ENCODE assay signal across 11 mouse cellular contexts in the genomic region with DNA sequence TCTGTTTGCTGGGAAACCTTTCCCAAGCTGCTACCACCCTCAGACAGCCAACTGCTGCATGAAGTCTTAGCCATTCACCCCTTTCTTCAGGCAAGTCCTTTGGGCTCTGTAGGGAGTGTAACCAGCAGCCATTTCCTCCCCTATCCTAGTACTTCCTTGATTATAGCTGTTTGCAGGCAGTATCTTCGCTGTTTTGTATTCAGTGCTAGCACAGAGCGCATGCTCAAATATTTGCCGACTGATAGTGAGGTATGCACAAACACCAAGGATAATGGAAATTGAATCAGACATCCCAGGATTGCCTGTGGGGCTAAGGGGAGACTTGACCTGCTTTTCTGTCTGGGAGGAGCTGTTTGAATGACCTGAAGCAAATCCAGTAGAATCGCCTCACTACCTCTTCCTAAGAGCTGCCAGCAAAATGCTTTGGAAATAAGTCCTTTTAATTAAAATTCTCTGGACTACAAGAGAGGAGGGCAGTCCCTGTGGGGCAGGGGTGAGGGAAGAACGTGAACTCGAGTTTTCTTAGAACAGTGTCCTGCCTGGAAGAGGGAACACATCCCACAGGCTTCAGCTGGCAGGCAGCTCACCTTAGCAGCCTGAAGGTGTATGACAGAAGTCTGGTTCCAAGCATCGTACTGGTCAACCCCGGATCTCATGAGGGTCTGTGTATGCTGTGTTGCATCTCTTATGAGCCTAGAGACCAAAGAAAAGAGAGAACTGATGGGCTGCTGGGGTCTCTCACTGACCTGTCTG. TPM values are rescaled to one million over a fixed set of nuclear protein-coding genes. Genes with fewer than 3 reads are reported as not detected.
DNase-seq lines count a peak whose midpoint lies in the region; ATAC-seq and TF ChIP-seq lines count a peak whose summit lies in the region.
"Had no signal": no experiment of that assay in that cellular context is flagged by ENCODE, and none has a peak within 500 bp of the region (broad histone marks: within the 10 kb centered on the region; RNA-seq: fewer than 3 reads in every experiment).

No protein-coding gene starts in this region.

- TF ChIP-seq POLR2A in heart, adult 2 months (IDR thresholded peaks at IDR 0.05; ENCODE audit: insufficient read depth, low read depth, low read length) = no peak

- H3K4me3 ChIP-seq in heart, adult 2 months = no peak overlapping the region
- no peak overlapping the region for H3K4me3 ChIP-seq in midbrain, embryonic 10.5 days
- no peak overlapping the region for H3K4me3 ChIP-seq in stomach, postnatal 0 days (ENCODE audit: low read depth, low read length)
- H3K4me3 ChIP-seq: megakaryocyte, embryonic 14.5 days; neural tube, embryonic 12.5 days had no signal

- H3K4me1 ChIP-seq in heart, adult 2 months (ENCODE audit: control insufficient read depth, insufficient read depth, low read length) = no peaks in the 10 kb centered on the region; the same call in 1 of the 2 replicates
- H3K4me1 ChIP-seq in midbrain, embryonic 10.5 days = peaks cover 16% of the 10 kb centered on the region
- H3K4me1 ChIP-seq in stomach, postnatal 0 days (replicated peaks; ENCODE audit: control insufficient read depth, insufficient read depth) = no peaks in the 10 kb centered on the region
- H3K4me1 ChIP-seq: megakaryocyte, embryonic 14.5 days; neural tube, embryonic 12.5 days had no signal

- 58% methylated on average over 8 of the region's 8 CpGs for WGBS in heart, adult 2 months
- 64% methylated on average over 8 of the region's 8 CpGs for WGBS in midbrain, embryonic 10.5 days
- WGBS in stomach, postnatal 0 days = 47% methylated on average over 8 of the region's 8 CpGs

- no peak for TF ChIP-seq EP300 in heart, adult 2 months (IDR thresholded peaks at IDR 0.05; ENCODE audit: insufficient read depth, low read depth, low read length)
- no peak for TF ChIP-seq EP300 in stomach, postnatal 0 days (optimal IDR thresholded peaks at IDR 0.05)

- H3K4me2 ChIP-seq in stomach, postnatal 0 days (replicated peaks; ENCODE audit: low read depth) = no peak overlapping the region
- H3K4me2 ChIP-seq: neural tube, embryonic 12.5 days had no signal

- H3K9ac ChIP-seq in heart, adult 2 months (ENCODE audit: low read depth, low read length) = no peak overlapping the region
- H3K9ac ChIP-seq in stomach, postnatal 0 days (ENCODE audit: low read length) = no peak overlapping the region
- H3K9ac ChIP-seq: neural tube, embryonic 12.5 days had no signal

- H3K36me3 ChIP-seq in heart, adult 2 months (ENCODE audit: control insufficient read depth, insufficient read depth, low read length) = no peaks in the 10 kb centered on the region
- no peaks in the 10 kb centered on the region for H3K36me3 ChIP-seq in midbrain, embryonic 10.5 days
- H3K36me3 ChIP-seq in stomach, postnatal 0 days (ENCODE audit: control insufficient read depth, insufficient read depth, low read length) = no peaks in the 10 kb centered on the region
- H3K36me3 ChIP-seq: neural tube, embryonic 12.5 days had no signal

- intact Hi-C loops in heart, adult 2 months (cut with DNase I) = no loop called here

- no peaks in the 10 kb centered on the region for H3K79me2 ChIP-seq in heart, adult 2 months (replicated peaks; ENCODE audit: control insufficient read depth, insufficient read depth, low read length)

- DNase-seq in heart, adult 11 months = peak; percentile 76
- DNase-seq in heart, adult 2 months = no peak
- DNase-seq in kidney, postnatal 36 days = peak; percentile 27 to 57
- DNase-seq in kidney, postnatal 4 days = no peak
- DNase-seq in midbrain, embryonic 10.5 days (ENCODE audit: low spot score) = no peak
- peak; percentile 47 for DNase-seq in stomach, postnatal 0 days (ENCODE audit: low spot score)
- no peak for DNase-seq in cerebellum, postnatal 4 days (ENCODE audit: low spot score in 2 of 2)

- no peaks in the 10 kb centered on the region; the same call in 1 of the 2 replicates for H3K27me3 ChIP-seq in heart, adult 2 months (ENCODE audit: control insufficient read depth, insufficient read depth, low read length)
- H3K27me3 ChIP-seq in midbrain, embryonic 10.5 days (ENCODE audit: low read depth, poor library complexity, severe bottlenecking) = no peaks in the 10 kb centered on the region
- H3K27me3 ChIP-seq in stomach, postnatal 0 days (ENCODE audit: control insufficient read depth, insufficient read depth, low read length) = no peaks in the 10 kb centered on the region
- H3K27me3 ChIP-seq: neural tube, embryonic 12.5 days had no signal

- H3K9me3 ChIP-seq in midbrain, embryonic 10.5 days (replicated peaks) = no peaks in the 10 kb centered on the region
- no peaks in the 10 kb centered on the region for H3K9me3 ChIP-seq in stomach, postnatal 0 days (ENCODE audit: control insufficient read depth, low read length)
- H3K9me3 ChIP-seq: megakaryocyte, embryonic 14.5 days; neural tube, embryonic 12.5 days had no signal

- TF ChIP-seq CTCF in heart, adult 2 months (IDR thresholded peaks at IDR 0.05) = no peak
- TF ChIP-seq CTCF in stomach, postnatal 0 days (IDR thresholded peaks at IDR 0.05; ENCODE audit: low read depth) = no peak

- no peak overlapping the region for H3K27ac ChIP-seq in heart, adult 2 months
- H3K27ac ChIP-seq in midbrain, embryonic 10.5 days (replicated peaks) = peak overlapping the region; percentile 46
- H3K27ac ChIP-seq in stomach, postnatal 0 days (replicated peaks) = no peak overlapping the region
- H3K27ac ChIP-seq: kidney, postnatal 0 days; neural tube, embryonic 12.5 days had no signal

- peak; percentile 71 for ATAC-seq in stomach, postnatal 0 days (ENCODE audit: low FRiP score, low TSS enrichment)
- ATAC-seq in erythroblast, adult 5-6 weeks (replicated peaks; ENCODE audit: low FRiP score, poor library complexity, severe bottlenecking) = no peak

RNA-seq across cellular contexts. Expression of a gene that starts 15.8 kb away (rescaled TPM):
- under 1 TPM; 0.34 to 0.91 TPM for total RNA-seq in heart, adult 2 months (2021)
- polyA plus RNA-seq in heart, adult 2 months (2012; rRNA removed) = 0.73 and 1.3 TPM in 2 replicates
- 0.05 TPM in 1 of 2 replicates, not detected in the other for polyA plus RNA-seq in midbrain, embryonic 10.5 days (2016; fragmentation: Nextera tagmentation; extraction: Ambion mirVana)
- polyA plus RNA-seq in stomach, postnatal 0 days (2015; fragmentation: Nextera tagmentation; extraction: Ambion mirVana) = 6.0 and 7.2 TPM in 2 replicates
- total RNA-seq in erythroblast, adult 5-6 weeks (2015; ENCODE audit: low replicate concordance) = not detected in 2 replicates
- total RNA-seq in erythroblast, adult 5-6 weeks (2017; ENCODE audit: low replicate concordance) = not detected in 2 replicates
- polyA plus RNA-seq: neural tube, embryonic 12.5 days had no signal

RNA-seq across cellular contexts. Expression of a gene that starts 29.4 kb away (rescaled TPM):
- total RNA-seq in heart, adult 2 months (2021) = 10 to 100 TPM in 1 of 2 experiments, 1 to 10 TPM in 1; 8.4 to 10.3 TPM
- 7.3 and 10.7 TPM in 2 replicates for polyA plus RNA-seq in heart, adult 2 months (2012; rRNA removed)
- polyA plus RNA-seq in midbrain, embryonic 10.5 days (2016; fragmentation: Nextera tagmentation; extraction: Ambion mirVana) = 2.4 and 2.6 TPM in 2 replicates
- 12.9 and 13.8 TPM in 2 replicates for polyA plus RNA-seq in stomach, postnatal 0 days (2015; fragmentation: Nextera tagmentation; extraction: Ambion mirVana)
- 1.2 and 2.3 TPM in 2 replicates for total RNA-seq in erythroblast, adult 5-6 weeks (2015; ENCODE audit: low replicate concordance)
- total RNA-seq in erythroblast, adult 5-6 weeks (2017; ENCODE audit: low replicate concordance) = 5.4 and 6.6 TPM in 2 replicates

Comparison
In these comparisons a context has a peak if more than half of its experiments do, and no peak if none do; other contexts are left out.
1. DNase-seq: peak in heart, adult 11 months (single experiment), kidney, postnatal 36 days (2 of 2) and stomach, postnatal 0 days (single experiment); none in heart, adult 2 months (0 of 2), kidney, postnatal 4 days (0 of 2), midbrain, embryonic 10.5 days (single experiment) and cerebellum, postnatal 4 days (0 of 2).